In genomic region chr15:102722500-102722931, GRCm38 (mm10) we compare ENCODE assay signal across 8 mouse cellular contexts. TPM values are rescaled to one million over a fixed set of nuclear protein-coding genes. Genes with fewer than 3 reads are reported as not detected.
DNase-seq lines count a peak whose midpoint lies in the region; ATAC-seq and TF ChIP-seq lines count a peak whose summit lies in the region.

No protein-coding gene starts in this region.

- peak overlapping the region; percentile 55 for H3K4me2 ChIP-seq in forebrain, embryonic 14.5 days (ENCODE audit: low read length)
- peak overlapping the region; percentile 86 for H3K4me2 ChIP-seq in liver, embryonic 12.5 days
- H3K4me2 ChIP-seq in neural tube, embryonic 12.5 days (replicated peaks): peak overlapping the region; percentile 75

- no peak for DNase-seq in layer of hippocampus, adult 2 months (ENCODE audit: low spot score in 2 of 2)
- DNase-seq in layer of hippocampus, adult 9-10 months (ENCODE audit: low spot score): no peak
- no peak for DNase-seq in forebrain, embryonic 14.5 days (ENCODE audit: low spot score)
- no peak for DNase-seq in adrenal gland, adult 2 months
- no peak for DNase-seq in left cerebral cortex, adult 11 months (ENCODE audit: low spot score)
- DNase-seq in frontal cortex, adult 2 months (ENCODE audit: extremely low spot score in 1 of 2, low spot score in 1 of 2): no peak

- peak overlapping the region; percentile 48 for H3K4me3 ChIP-seq in layer of hippocampus, adult 2 months
- peak overlapping the region; percentile 56 for H3K4me3 ChIP-seq in forebrain, embryonic 14.5 days (ENCODE audit: low read depth, low read length)
- H3K4me3 ChIP-seq in liver, embryonic 12.5 days: peak overlapping the region; percentile 76
- H3K4me3 ChIP-seq in neural tube, embryonic 12.5 days: 0 out of 2 replicates have a peak overlapping the region, but pooled peaks have one; percentile 74

- peaks cover 20% of the 10 kb centered on the region for H3K36me3 ChIP-seq in forebrain, embryonic 14.5 days (ENCODE audit: control insufficient read depth, insufficient read depth, low read length)
- no peaks in the 10 kb centered on the region for H3K36me3 ChIP-seq in liver, embryonic 12.5 days
- peaks cover 16% of the 10 kb centered on the region; the same call in 1 of the 2 replicates for H3K36me3 ChIP-seq in neural tube, embryonic 12.5 days

- H3K27ac ChIP-seq in layer of hippocampus, adult 2 months: peak overlapping the region; percentile 86
- H3K27ac ChIP-seq in forebrain, embryonic 14.5 days (ENCODE audit: low read depth, low read length): no peak overlapping the region
- H3K27ac ChIP-seq in liver, embryonic 12.5 days: no peak overlapping the region
- H3K27ac ChIP-seq in neural tube, embryonic 12.5 days: no peak overlapping the region

- WGBS in forebrain, embryonic 14.5 days: 31% methylated on average over 4 of the region's 4 CpGs
- WGBS in liver, embryonic 12.5 days (ENCODE audit: insufficient replicate concordance): 58% methylated on average over 4 of the region's 4 CpGs
- 55% methylated on average over 4 of the region's 4 CpGs for WGBS in neural tube, embryonic 12.5 days

- peak overlapping the region; percentile 26; the same call in 1 of the 2 replicates for H3K9ac ChIP-seq in forebrain, embryonic 14.5 days (ENCODE audit: low read length)
- H3K9ac ChIP-seq in liver, embryonic 12.5 days: no peak overlapping the region
- H3K9ac ChIP-seq in neural tube, embryonic 12.5 days: no peak overlapping the region

- ATAC-seq in forebrain, embryonic 14.5 days: 0 out of 2 replicates have a peak, but pooled peaks have one; percentile 1
- ATAC-seq in liver, embryonic 12.5 days: peak; percentile 5; the same call in 1 of the 2 replicates
- no peak for ATAC-seq in neural tube, embryonic 12.5 days (ENCODE audit: low FRiP score, low read depth)

- TF ChIP-seq CTCF in layer of hippocampus, adult 2 months (conservative IDR thresholded peaks at IDR 0.05): no peak

- no peaks in the 10 kb centered on the region for H3K9me3 ChIP-seq in forebrain, embryonic 14.5 days (replicated peaks; ENCODE audit: control insufficient read depth, low read length)
- H3K9me3 ChIP-seq in liver, embryonic 12.5 days (replicated peaks): no peaks in the 10 kb centered on the region
- no peaks in the 10 kb centered on the region for H3K9me3 ChIP-seq in neural tube, embryonic 12.5 days

- peaks cover 7% of the 10 kb centered on the region; the same call in 1 of the 2 replicates for H3K4me1 ChIP-seq in forebrain, embryonic 14.5 days (ENCODE audit: control insufficient read depth, insufficient read depth, low read length)
- H3K4me1 ChIP-seq in liver, embryonic 12.5 days: peaks cover 19% of the 10 kb centered on the region
- H3K4me1 ChIP-seq in neural tube, embryonic 12.5 days: peaks cover 14% of the 10 kb centered on the region

- H3K27me3 ChIP-seq in forebrain, embryonic 14.5 days (replicated peaks; ENCODE audit: control insufficient read depth, insufficient read depth, low read length): no peaks in the 10 kb centered on the region
- no peaks in the 10 kb centered on the region; the same call in 1 of the 2 replicates for H3K27me3 ChIP-seq in liver, embryonic 12.5 days (replicated peaks)
- no peaks in the 10 kb centered on the region for H3K27me3 ChIP-seq in neural tube, embryonic 12.5 days (replicated peaks)

RNA-seq across cellular contexts. Expression of gene Calcoco1, which starts 0.5 kb away (rescaled TPM):
- total RNA-seq in layer of hippocampus, adult 2 months (2021): 10 to 100 TPM; 95.4 to 96.9 TPM
- 48.2 and 61.2 TPM in 2 replicates for polyA plus RNA-seq in forebrain, embryonic 14.5 days (2014; fragmentation: Nextera tagmentation; extraction: Ambion mirVana)
- polyA plus RNA-seq in liver, embryonic 12.5 days (2016; fragmentation: Nextera tagmentation; extraction: Ambion mirVana): 8.7 and 10.3 TPM in 2 replicates
- polyA plus RNA-seq in neural tube, embryonic 12.5 days (2016; fragmentation: Nextera tagmentation; extraction: Ambion mirVana): 39.1 and 47.3 TPM in 2 replicates
- total RNA-seq in adrenal gland, adult 2 months (2021): 100 to 1,000 TPM in 1 of 2 experiments, 10 to 100 TPM in 1; 93.4 to 136 TPM
- 75.4 and 89.3 TPM in 2 replicates for polyA plus RNA-seq in adrenal gland, adult 2 months (2012; rRNA removed)
- 64.9 and 69.7 TPM in 2 replicates for polyA plus RNA-seq in frontal cortex, adult 2 months (2012; rRNA removed)

RNA-seq across cellular contexts. Expression of gene Atp5g2, which starts 50.4 kb away (rescaled TPM):
- 10 to 100 TPM; 11.0 to 11.5 TPM for total RNA-seq in layer of hippocampus, adult 2 months (2021)
- polyA plus RNA-seq in forebrain, embryonic 14.5 days (2014; fragmentation: Nextera tagmentation; extraction: Ambion mirVana): 62.4 and 88.3 TPM in 2 replicates
- 39.6 and 42.2 TPM in 2 replicates for polyA plus RNA-seq in liver, embryonic 12.5 days (2016; fragmentation: Nextera tagmentation; extraction: Ambion mirVana)
- 61.1 and 62.7 TPM in 2 replicates for polyA plus RNA-seq in neural tube, embryonic 12.5 days (2016; fragmentation: Nextera tagmentation; extraction: Ambion mirVana)
- total RNA-seq in adrenal gland, adult 2 months (2021): 10 to 100 TPM; 19.5 to 24.2 TPM
- 415 and 492 TPM in 2 replicates for polyA plus RNA-seq in adrenal gland, adult 2 months (2012; rRNA removed)
- 322 and 324 TPM in 2 replicates for polyA plus RNA-seq in frontal cortex, adult 2 months (2012; rRNA removed)
